Comparison of ENCODE assay signal across 22 mouse cellular contexts in the genomic region with DNA sequence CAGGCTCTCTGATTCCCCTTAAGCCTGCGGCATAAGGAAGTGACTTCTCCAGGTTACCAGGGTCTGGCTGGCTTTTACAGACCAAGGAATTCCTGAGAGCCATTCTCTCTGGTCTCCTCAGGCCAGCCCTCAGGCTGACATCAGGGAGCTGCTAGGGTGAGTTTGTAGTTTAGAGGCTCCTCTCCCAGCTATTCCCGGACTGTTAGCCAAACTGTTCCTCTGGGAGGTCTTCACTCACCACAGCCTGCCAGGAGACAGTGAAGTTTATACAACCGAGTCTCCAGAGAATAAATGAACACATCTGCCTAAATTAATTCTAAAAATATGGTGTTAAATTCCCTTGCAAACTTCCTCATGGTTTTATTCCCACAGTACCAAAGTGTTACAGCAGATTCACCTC. TPM values are rescaled to one million over a fixed set of nuclear protein-coding genes. Genes with fewer than 3 reads are reported as not detected.
DNase-seq lines count a peak whose midpoint lies in the region; ATAC-seq and TF ChIP-seq lines count a peak whose summit lies in the region.
"Had no signal": no experiment of that assay in that cellular context is flagged by ENCODE, and none has a peak within 500 bp of the region (broad histone marks: within the 10 kb centered on the region; RNA-seq: fewer than 3 reads in every experiment).

No protein-coding gene starts in this region.

- WGBS in lung, embryonic 14.5 days: 17% methylated on average over 3 of the region's 3 CpGs
- WGBS in lung, postnatal 0 days: 21% methylated on average over 3 of the region's 3 CpGs
- 73% methylated on average over 3 of the region's 3 CpGs for WGBS in midbrain, embryonic 14.5 days
- 69% methylated on average over 3 of the region's 3 CpGs for WGBS in midbrain, embryonic 16.5 days
- 37% methylated on average over 3 of the region's 3 CpGs for WGBS in stomach, embryonic 16.5 days

- H3K4me3 ChIP-seq in lung, embryonic 14.5 days (ENCODE audit: low read depth, low read length): no peak overlapping the region
- no peak overlapping the region for H3K4me3 ChIP-seq in lung, postnatal 0 days (ENCODE audit: low read depth, low read length)
- no peak overlapping the region for H3K4me3 ChIP-seq in midbrain, embryonic 14.5 days (replicated peaks; ENCODE audit: low read depth, low read length)
- no peak overlapping the region for H3K4me3 ChIP-seq in midbrain, embryonic 16.5 days (ENCODE audit: low read depth, low read length)
- H3K4me3 ChIP-seq in stomach, embryonic 16.5 days (replicated peaks; ENCODE audit: low read length): no peak overlapping the region
- H3K4me3 ChIP-seq: embryonic facial prominence, embryonic 13.5 days; forebrain, embryonic 13.5 days; heart, embryonic 15.5 days; hindbrain, embryonic 10.5 days had no signal

- H3K4me2 ChIP-seq in lung, embryonic 14.5 days: no peak overlapping the region
- H3K4me2 ChIP-seq in lung, postnatal 0 days (replicated peaks; ENCODE audit: low read depth, low read length): no peak overlapping the region
- H3K4me2 ChIP-seq in midbrain, embryonic 14.5 days (ENCODE audit: low read length): no peak overlapping the region
- no peak overlapping the region for H3K4me2 ChIP-seq in midbrain, embryonic 16.5 days (ENCODE audit: low read length)
- H3K4me2 ChIP-seq in stomach, embryonic 16.5 days (ENCODE audit: low read depth, low read length): no peak overlapping the region
- H3K4me2 ChIP-seq: embryonic facial prominence, embryonic 13.5 days; forebrain, embryonic 13.5 days; heart, embryonic 11.5 days; heart, embryonic 15.5 days; hindbrain, embryonic 14.5 days had no signal

- TF ChIP-seq EP300 in lung, postnatal 0 days (IDR thresholded peaks at IDR 0.05): no peak

- H3K4me1 ChIP-seq in lung, embryonic 14.5 days (ENCODE audit: insufficient read depth): peaks cover 3% of the 10 kb centered on the region
- no peaks in the 10 kb centered on the region for H3K4me1 ChIP-seq in lung, postnatal 0 days (ENCODE audit: insufficient read depth, low read depth, low read length)
- peaks cover 11% of the 10 kb centered on the region for H3K4me1 ChIP-seq in midbrain, embryonic 14.5 days (ENCODE audit: control insufficient read depth, insufficient read depth, low read length)
- H3K4me1 ChIP-seq in midbrain, embryonic 16.5 days (ENCODE audit: control insufficient read depth, insufficient read depth, low read length): peaks cover 4% of the 10 kb centered on the region; the same call in 1 of the 2 replicates
- H3K4me1 ChIP-seq in stomach, embryonic 16.5 days (ENCODE audit: control insufficient read depth, insufficient read depth, low read length): peaks cover 3% of the 10 kb centered on the region; the same call in 1 of the 2 replicates

- H3K27ac ChIP-seq in lung, embryonic 14.5 days (ENCODE audit: low read depth): peak overlapping the region; percentile 12; the same call in 1 of the 2 replicates
- no peak overlapping the region for H3K27ac ChIP-seq in lung, postnatal 0 days (ENCODE audit: low read length)
- H3K27ac ChIP-seq in midbrain, embryonic 14.5 days (replicated peaks; ENCODE audit: low read depth, low read length): 0 out of 2 replicates have a peak overlapping the region, but pooled peaks have one; percentile 32
- H3K27ac ChIP-seq in midbrain, embryonic 16.5 days (ENCODE audit: low read length): no peak overlapping the region
- no peak overlapping the region; the same call in 1 of the 2 replicates for H3K27ac ChIP-seq in stomach, embryonic 16.5 days (ENCODE audit: low read length)
- H3K27ac ChIP-seq: embryonic facial prominence, embryonic 13.5 days; forebrain, embryonic 13.5 days; heart, embryonic 15.5 days; hindbrain, embryonic 10.5 days; hindbrain, embryonic 14.5 days had no signal

- intact Hi-C loops in gastrocnemius, postnatal 36 days (cut with DNase I): no loop called here

- no peak for ATAC-seq in lung, embryonic 14.5 days (ENCODE audit: insufficient read depth)
- ATAC-seq in lung, postnatal 0 days: no peak
- no peak for ATAC-seq in midbrain, embryonic 14.5 days (ENCODE audit: low FRiP score, low TSS enrichment)
- no peak for ATAC-seq in midbrain, embryonic 16.5 days
- ATAC-seq in stomach, embryonic 16.5 days (ENCODE audit: insufficient read depth, low FRiP score): no peak
- ATAC-seq: activated CD4-positive, CD25-positive, alpha-beta regulatory T cell, adult 4 months; forebrain, embryonic 13.5 days; Patski had no signal

- no peaks in the 10 kb centered on the region for H3K36me3 ChIP-seq in lung, embryonic 14.5 days (ENCODE audit: insufficient read depth)
- no peaks in the 10 kb centered on the region for H3K36me3 ChIP-seq in lung, postnatal 0 days (ENCODE audit: insufficient read depth, low read length)
- no peaks in the 10 kb centered on the region for H3K36me3 ChIP-seq in midbrain, embryonic 14.5 days (ENCODE audit: control insufficient read depth, insufficient read depth, low read length)
- H3K36me3 ChIP-seq in midbrain, embryonic 16.5 days (ENCODE audit: control insufficient read depth, insufficient read depth, low read length): no peaks in the 10 kb centered on the region
- no peaks in the 10 kb centered on the region for H3K36me3 ChIP-seq in stomach, embryonic 16.5 days (ENCODE audit: control insufficient read depth, insufficient read depth, low read length)
- H3K36me3 ChIP-seq: heart, embryonic 15.5 days had no signal

- no peak for TF ChIP-seq CTCF in lung, embryonic 14.5 days (IDR thresholded peaks at IDR 0.05; ENCODE audit: low read depth)
- TF ChIP-seq CTCF in lung, postnatal 0 days (IDR thresholded peaks at IDR 0.05): no peak

- H3K27me3 ChIP-seq in lung, embryonic 14.5 days (ENCODE audit: insufficient read depth, low read length): no peaks in the 10 kb centered on the region
- no peaks in the 10 kb centered on the region for H3K27me3 ChIP-seq in lung, postnatal 0 days (replicated peaks; ENCODE audit: insufficient read depth, low read length)
- no peaks in the 10 kb centered on the region for H3K27me3 ChIP-seq in midbrain, embryonic 14.5 days (ENCODE audit: control insufficient read depth, insufficient read depth, low read length)
- no peaks in the 10 kb centered on the region for H3K27me3 ChIP-seq in midbrain, embryonic 16.5 days (ENCODE audit: control insufficient read depth, insufficient read depth, low read depth, low read length)
- H3K27me3 ChIP-seq in stomach, embryonic 16.5 days (ENCODE audit: control insufficient read depth, insufficient read depth, low read length): no peaks in the 10 kb centered on the region
- H3K27me3 ChIP-seq: CH12.LX; embryonic facial prominence, embryonic 13.5 days; forebrain, embryonic 13.5 days; heart, embryonic 15.5 days; Patski had no signal

- no peak overlapping the region for H3K9ac ChIP-seq in lung, embryonic 14.5 days
- H3K9ac ChIP-seq in lung, postnatal 0 days (replicated peaks; ENCODE audit: low read depth): no peak overlapping the region
- H3K9ac ChIP-seq in midbrain, embryonic 14.5 days (replicated peaks; ENCODE audit: low read length): no peak overlapping the region
- no peak overlapping the region for H3K9ac ChIP-seq in midbrain, embryonic 16.5 days (ENCODE audit: low read depth, low read length)
- peak overlapping the region; percentile 4; the same call in 1 of the 2 replicates for H3K9ac ChIP-seq in stomach, embryonic 16.5 days (ENCODE audit: low read length)
- H3K9ac ChIP-seq: embryonic facial prominence, embryonic 13.5 days; forebrain, embryonic 13.5 days; heart, embryonic 15.5 days; hindbrain, embryonic 14.5 days had no signal

- H3K9me3 ChIP-seq in lung, embryonic 14.5 days (ENCODE audit: low read depth, low read length): no peaks in the 10 kb centered on the region
- H3K9me3 ChIP-seq in lung, postnatal 0 days (ENCODE audit: low read length): no peaks in the 10 kb centered on the region
- no peaks in the 10 kb centered on the region for H3K9me3 ChIP-seq in midbrain, embryonic 14.5 days (ENCODE audit: control insufficient read depth, low read length)
- H3K9me3 ChIP-seq in midbrain, embryonic 16.5 days (replicated peaks; ENCODE audit: control insufficient read depth, low read length, poor library complexity, severe bottlenecking): no peaks in the 10 kb centered on the region
- no peaks in the 10 kb centered on the region for H3K9me3 ChIP-seq in stomach, embryonic 16.5 days (replicated peaks; ENCODE audit: control insufficient read depth, low read length)
- H3K9me3 ChIP-seq: embryonic facial prominence, embryonic 13.5 days; forebrain, embryonic 13.5 days; heart, embryonic 15.5 days; hindbrain, embryonic 10.5 days had no signal

- peak; percentile 31 for DNase-seq in gastrocnemius, postnatal 25 days
- no peak for DNase-seq in gastrocnemius, postnatal 36 days
- DNase-seq in lung, embryonic 14.5 days: peak; percentile 49
- DNase-seq in lung, postnatal 0 days (ENCODE audit: low spot score): no peak
- DNase-seq in midbrain, embryonic 14.5 days: no peak
- DNase-seq: adrenal gland, postnatal 14 days; cerebellum, adult 11-12 months; cerebellum, adult 9-10 months; cerebellum, postnatal 25 days; heart, postnatal 14 days had no signal

RNA-seq across cellular contexts. Expression of a gene that starts 15.6 kb away (rescaled TPM):
- 1 to 10 TPM; 3.2 to 3.7 TPM for total RNA-seq in gastrocnemius, postnatal 25 days (2021)
- 1 to 10 TPM; 1.5 to 3.2 TPM for total RNA-seq in gastrocnemius, postnatal 36 days (2021)
- polyA plus RNA-seq in lung, embryonic 14.5 days (2014; fragmentation: Nextera tagmentation; extraction: Ambion mirVana): 2.5 and 3.0 TPM in 2 replicates
- polyA plus RNA-seq in lung, postnatal 0 days (2015; fragmentation: Nextera tagmentation; extraction: Ambion mirVana): 1.2 and 1.5 TPM in 2 replicates
- 14.6 and 20.9 TPM in 2 replicates for polyA plus RNA-seq in midbrain, embryonic 14.5 days (2014; fragmentation: Nextera tagmentation; extraction: Ambion mirVana)
- polyA plus RNA-seq in midbrain, embryonic 16.5 days (2015; fragmentation: Nextera tagmentation; extraction: Ambion mirVana): 14.5 and 15.9 TPM in 2 replicates
- polyA plus RNA-seq in stomach, embryonic 16.5 days (2015; fragmentation: Nextera tagmentation; extraction: Ambion mirVana): 1.5 and 1.8 TPM in 2 replicates
- total RNA-seq: CH12.LX; granulocyte monocyte progenitor cell, adult 5-6 weeks had no signal
- polyA plus RNA-seq: activated CD4-positive, CD25-positive, alpha-beta regulatory T cell, adult 4 months had no signal

Comparison
In these comparisons a context has a peak if more than half of its experiments do, and no peak if none do; other contexts are left out.
1. DNase-seq: peak in gastrocnemius, postnatal 25 days (single experiment) and lung, embryonic 14.5 days (single experiment); none in gastrocnemius, postnatal 36 days (0 of 2), lung, postnatal 0 days (single experiment) and midbrain, embryonic 14.5 days (single experiment).
2. H3K27ac ChIP-seq: peak in lung, embryonic 14.5 days (single experiment) and midbrain, embryonic 14.5 days (single experiment); none in lung, postnatal 0 days (single experiment), midbrain, embryonic 16.5 days (single experiment) and stomach, embryonic 16.5 days (single experiment).